Mouse (Mus musculus): ENCODE data around the gene Prr5. TPM values are rescaled to one million over a fixed set of nuclear protein-coding genes. Genes with fewer than 3 reads are reported as not detected.

Prr5 gene
- polyA plus RNA-seq (2012; rRNA removed): 54.6 and 77.8 TPM in 2 replicates

GRCm38 (mm10) chr15:84668938-84669747, at the start of gene Prr5:
Prr5 (plus strand) TSS chr15:84669620.
- TF ChIP-seq CTCF (IDR thresholded peaks at IDR 0.05; ENCODE audit: extremely low read depth, insufficient read depth, insufficient read length, insufficient replicate concordance) (no peak), POLR2A (IDR thresholded peaks at IDR 0.05; ENCODE audit: low read depth, low read length) (no peak)
- Histone ChIP-seq H3K36me3 (ENCODE audit: control insufficient read depth, insufficient read depth, low read length) (no peaks in the 10 kb centered on the region), H3K27ac (ENCODE audit: insufficient read depth, low read length) (no peak within 1 kb of the TSS), H3K27me3 (ENCODE audit: control insufficient read depth, insufficient read depth, low read length) (no peaks in the 10 kb centered on the region), H3K4me3 (ENCODE audit: extremely low read depth, insufficient read depth, insufficient read length) (no peak within 1 kb of the TSS), H3K4me1 (ENCODE audit: control insufficient read depth, insufficient read depth, insufficient read length) (no peaks in the 10 kb centered on the region)
- WGBS: 80% methylated on average over 14 of the region's 14 CpGs
- DNase-seq (ENCODE audit: low read depth in 1 of 2, low spot score in 2 of 2): no peak

- 83% methylated on average over 3 of the region's 3 CpGs for WGBS
- no peaks in the 10 kb centered on the region for H3K4me1 ChIP-seq (ENCODE audit: control insufficient read depth, insufficient read depth, insufficient read length)
- H3K36me3 ChIP-seq (ENCODE audit: control insufficient read depth, insufficient read depth, low read length): no peaks in the 10 kb centered on the region
- TF ChIP-seq POLR2A (IDR thresholded peaks at IDR 0.05; ENCODE audit: low read depth, low read length): no peak
- TF ChIP-seq CTCF (IDR thresholded peaks at IDR 0.05; ENCODE audit: extremely low read depth, insufficient read depth, insufficient read length, insufficient replicate concordance): no peak
- no peak for DNase-seq (ENCODE audit: low read depth in 1 of 2, low spot score in 2 of 2)
- H3K27ac ChIP-seq (ENCODE audit: insufficient read depth, low read length): no peak overlapping the region
- no peak overlapping the region for H3K4me3 ChIP-seq (ENCODE audit: extremely low read depth, insufficient read depth, insufficient read length)
- no peaks in the 10 kb centered on the region for H3K27me3 ChIP-seq (ENCODE audit: control insufficient read depth, insufficient read depth, low read length)
These were observed 49.4 kb upstream of the Prr5 start for GRCm38 (mm10) chr15:84620028-84620427.

- WGBS: 77% methylated on average over 14 of the region's 14 CpGs
- no peaks in the 10 kb centered on the region for H3K36me3 ChIP-seq (ENCODE audit: control insufficient read depth, insufficient read depth, low read length)
- DNase-seq (ENCODE audit: low read depth in 1 of 2, low spot score in 2 of 2): no peak
- H3K27ac ChIP-seq (ENCODE audit: insufficient read depth, low read length): no peak overlapping the region
- no peak for TF ChIP-seq POLR2A (IDR thresholded peaks at IDR 0.05; ENCODE audit: low read depth, low read length)
- TF ChIP-seq CTCF (IDR thresholded peaks at IDR 0.05; ENCODE audit: extremely low read depth, insufficient read depth, insufficient read length, insufficient replicate concordance): no peak
- no peaks in the 10 kb centered on the region; the same call in 1 of the 2 replicates for H3K4me1 ChIP-seq (ENCODE audit: control insufficient read depth, insufficient read depth, insufficient read length)
- H3K4me3 ChIP-seq (ENCODE audit: extremely low read depth, insufficient read depth, insufficient read length): no peak overlapping the region
- no peaks in the 10 kb centered on the region for H3K27me3 ChIP-seq (ENCODE audit: control insufficient read depth, insufficient read depth, low read length)
These were observed 47.5 kb upstream of the Prr5 start for GRCm38 (mm10) chr15:84621722-84622428.

- no peak overlapping the region for H3K4me3 ChIP-seq (ENCODE audit: extremely low read depth, insufficient read depth, insufficient read length)
- H3K27ac ChIP-seq (ENCODE audit: insufficient read depth, low read length): no peak overlapping the region
- no peak for DNase-seq (ENCODE audit: low read depth in 1 of 2, low spot score in 2 of 2)
- 81% methylated on average over 9 of the region's 9 CpGs for WGBS
- no peaks in the 10 kb centered on the region; the same call in 1 of the 2 replicates for H3K4me1 ChIP-seq (ENCODE audit: control insufficient read depth, insufficient read depth, insufficient read length)
- H3K36me3 ChIP-seq (ENCODE audit: control insufficient read depth, insufficient read depth, low read length): no peaks in the 10 kb centered on the region
- H3K27me3 ChIP-seq (ENCODE audit: control insufficient read depth, insufficient read depth, low read length): no peaks in the 10 kb centered on the region
- TF ChIP-seq POLR2A (IDR thresholded peaks at IDR 0.05; ENCODE audit: low read depth, low read length): no peak
- no peak for TF ChIP-seq CTCF (IDR thresholded peaks at IDR 0.05; ENCODE audit: extremely low read depth, insufficient read depth, insufficient read length, insufficient replicate concordance)
These were observed 44.5 kb upstream of the Prr5 start for GRCm38 (mm10) chr15:84624870-84625269.

GRCm38 (mm10) chr15:84625712-84626414, 43.6 kb upstream of the Prr5 start:
- no peaks in the 10 kb centered on the region for H3K36me3 ChIP-seq (ENCODE audit: control insufficient read depth, insufficient read depth, low read length)
- H3K4me3 ChIP-seq (ENCODE audit: extremely low read depth, insufficient read depth, insufficient read length): no peak overlapping the region
- H3K27me3 ChIP-seq (ENCODE audit: control insufficient read depth, insufficient read depth, low read length): no peaks in the 10 kb centered on the region
- H3K27ac ChIP-seq (ENCODE audit: insufficient read depth, low read length): no peak overlapping the region
- TF ChIP-seq POLR2A (IDR thresholded peaks at IDR 0.05; ENCODE audit: low read depth, low read length): no peak
- no peak for TF ChIP-seq CTCF (IDR thresholded peaks at IDR 0.05; ENCODE audit: extremely low read depth, insufficient read depth, insufficient read length, insufficient replicate concordance)
- DNase-seq (ENCODE audit: low read depth in 1 of 2, low spot score in 2 of 2): no peak
- H3K4me1 ChIP-seq (ENCODE audit: control insufficient read depth, insufficient read depth, insufficient read length): no peaks in the 10 kb centered on the region; the same call in 1 of the 2 replicates
- WGBS: 38% methylated on average over 6 of the region's 6 CpGs

- Histone ChIP-seq H3K27ac (ENCODE audit: insufficient read depth, low read length) (no peak overlapping the region), H3K4me3 (ENCODE audit: extremely low read depth, insufficient read depth, insufficient read length) (no peak overlapping the region), H3K4me1 (ENCODE audit: control insufficient read depth, insufficient read depth, insufficient read length) (no peaks in the 10 kb centered on the region; the same call in 1 of the 2 replicates), H3K27me3 (ENCODE audit: control insufficient read depth, insufficient read depth, low read length) (no peaks in the 10 kb centered on the region), H3K36me3 (ENCODE audit: control insufficient read depth, insufficient read depth, low read length) (no peaks in the 10 kb centered on the region)
- TF ChIP-seq CTCF (IDR thresholded peaks at IDR 0.05; ENCODE audit: extremely low read depth, insufficient read depth, insufficient read length, insufficient replicate concordance): no peak
- TF ChIP-seq POLR2A (IDR thresholded peaks at IDR 0.05; ENCODE audit: low read depth, low read length): no peak
- 88% methylated on average over 5 of the region's 5 CpGs for WGBS
- no peak for DNase-seq (ENCODE audit: low read depth in 1 of 2, low spot score in 2 of 2)
These were observed 42.1 kb upstream of the Prr5 start for GRCm38 (mm10) chr15:84627308-84627707.
